Mouse (Mus musculus) embryonic facial prominence, embryonic 14.5 days (tissue): ENCODE results near the gene Chd5. TPM values are rescaled to one million over a fixed set of nuclear protein-coding genes. Genes with fewer than 3 reads are reported as not detected.

Source experiments
- ATAC-seq: fragments of 200-750 bp; cut with Nextera tagmentation; 2 replicates; pipeline ENCODE4 v1.8.0; 2017; ENCODE audit warnings: low read depth, moderate number of reproducible peaks, moderate TSS enrichment
- DNase-seq: peaks from one replicate; pipeline ENCODE4 v3.0.0-alpha.2; 2015; ENCODE audit warnings: low spot score
- H3K27ac ChIP-seq: fragments of 300-500 bp; sonication (generic); replicated peaks from 2 replicates; pipeline ENCODE4 v1.5.1; 2014; ENCODE audit warnings: low read depth, mild to moderate bottlenecking, low read length, moderate library complexity
- H3K27me3 ChIP-seq: fragments of 300-500 bp; sonication (generic); replicated peaks from 2 replicates; pipeline ENCODE4 v1.6.1; 2014; ENCODE audit warnings: low read length; ENCODE audit not compliant: control insufficient read depth, insufficient read depth
- H3K36me3 ChIP-seq: fragments of 300-500 bp; sonication (generic); 2 replicates; pipeline ENCODE4 v1.6.1; 2014; ENCODE audit warnings: low read length, mixed read lengths; ENCODE audit not compliant: control insufficient read depth, insufficient read depth
- H3K4me1 ChIP-seq: fragments of 300-500 bp; sonication (generic); 2 replicates; pipeline ENCODE4 v1.6.1; 2014; ENCODE audit warnings: antibody characterized with exemption, low read length; ENCODE audit not compliant: control insufficient read depth, insufficient read depth
- H3K4me2 ChIP-seq: fragments of 300-500 bp; sonication (generic); 2 replicates; pipeline ENCODE4 v1.6.1; 2014; ENCODE audit warnings: low read depth, mild to moderate bottlenecking, low read length, moderate library complexity, mixed read lengths
- H3K4me3 ChIP-seq: fragments of 300-500 bp; sonication (generic); 2 replicates; pipeline ENCODE4 v1.5.1; 2014; ENCODE audit warnings: low read depth, mild to moderate bottlenecking, low read length
- H3K9ac ChIP-seq: fragments of 300-500 bp; sonication (generic); 2 replicates; pipeline ENCODE4 v1.6.1; 2014; ENCODE audit warnings: low read depth, mild to moderate bottlenecking, low read length, moderate library complexity, mixed read lengths
- H3K9me3 ChIP-seq: fragments of 300-500 bp; sonication (generic); 2 replicates; pipeline ENCODE4 v1.6.1; 2016; ENCODE audit warnings: low read length; ENCODE audit not compliant: control insufficient read depth
- WGBS: fragments of 180-500 bp; shearing (Covaris S2); extraction: QIAGEN DNeasy Blood & Tissue Kit; methylation state at CpG from one replicate; pipeline ENCODE4 v1.1.7; 2014; 5-methylcytosine and 5-hydroxymethylcytosine counted together
- polyA plus RNA-seq: library from polyadenylated mRNA; unstranded; fragments of >200 nt; fragmentation: Nextera tagmentation; extraction: Ambion mirVana; gene quantifications from 2 replicates; pipeline ENCODE4 v1.2.1, GENCODE M21; 2014

The Chd5 gene
- polyA plus RNA-seq, 1 experiment from 2014 or later = 1.4 TPM

- Histone ChIP-seq H3K9me3 (no peaks in the 10 kb centered on the region), H3K27me3 (no peaks in the 10 kb centered on the region), H3K4me3 (peak within 1 kb of the TSS; percentile 99), H3K36me3 (peaks cover 34% of the 10 kb centered on the region), H3K27ac (peak within 1 kb of the TSS; percentile 77), H3K4me2 (peak within 1 kb of the TSS; percentile 82), H3K4me1 (peaks cover 12% of the 10 kb centered on the region), H3K9ac (peak within 1 kb of the TSS; percentile 98)
- DNase-seq = peak; percentile 99
- WGBS = 0% methylated on average over 30 of the region's 70 CpGs
- peak; percentile 98 for ATAC-seq
These were observed 12.7 kb upstream of the Chd5 start, which contains the start of gene Rpl22 for GRCm38 (mm10) chr4:152325574-152326411. Gene Rpl22 (plus strand): TSS chr4:152325742.

- 1% methylated on average over 11 of the region's 11 CpGs for WGBS
These were observed 11.9 kb upstream of the Chd5 start for GRCm38 (mm10) chr4:152326543-152326942.

GRCm38 (mm10) chr4:152328691-152329090 is 9.8 kb upstream of the Chd5 start:
- Histone ChIP-seq H3K27me3 (no peaks in the 10 kb centered on the region), H3K4me3 (no peak overlapping the region), H3K36me3 (peaks cover 60% of the 10 kb centered on the region), H3K9ac (no peak overlapping the region), H3K9me3 (no peaks in the 10 kb centered on the region), H3K4me2 (no peak overlapping the region), H3K4me1 (peaks cover 12% of the 10 kb centered on the region), H3K27ac (no peak overlapping the region)
- WGBS = 79% methylated on average over 6 of the region's 6 CpGs
- ATAC-seq (no peak), DNase-seq (no peak)

More at GRCm38 (mm10) chr4:152326543-152326942, 11.9 kb upstream of the Chd5 start:
- Histone ChIP-seq H3K27ac (peak overlapping the region; percentile 77; the same call in 1 of the 2 replicates), H3K4me2 (peak overlapping the region; percentile 82), H3K27me3 (no peaks in the 10 kb centered on the region), H3K9ac (peak overlapping the region; percentile 98), H3K4me3 (peak overlapping the region; percentile 99), H3K4me1 (peaks cover 12% of the 10 kb centered on the region), H3K36me3 (peaks cover 41% of the 10 kb centered on the region), H3K9me3 (no peaks in the 10 kb centered on the region)
- ATAC-seq = no peak
- no peak for DNase-seq

GRCm38 (mm10) chr4:152332952-152333351 is 5.5 kb upstream of the Chd5 start:
- WGBS = 56% methylated on average over 1 of the region's 2 CpGs
- H3K4me1 ChIP-seq = no peaks in the 10 kb centered on the region
- DNase-seq (peak; percentile 79), ATAC-seq (peak; percentile 73)
- H3K36me3 ChIP-seq = peaks cover 77% of the 10 kb centered on the region
- no peak overlapping the region for H3K4me2 ChIP-seq
- H3K27ac ChIP-seq = no peak overlapping the region
- no peak overlapping the region for H3K9ac ChIP-seq
- H3K9me3 ChIP-seq = no peaks in the 10 kb centered on the region
- H3K4me3 ChIP-seq = no peak overlapping the region
- peaks cover 14% of the 10 kb centered on the region; the same call in 1 of the 2 replicates for H3K27me3 ChIP-seq

- H3K4me1 ChIP-seq = no peaks in the 10 kb centered on the region
- DNase-seq (no peak), ATAC-seq (no peak)
- H3K4me3 ChIP-seq = no peak overlapping the region
- peaks cover 70% of the 10 kb centered on the region for H3K36me3 ChIP-seq
- H3K9ac ChIP-seq = no peak overlapping the region
- peaks cover 20% of the 10 kb centered on the region for H3K27me3 ChIP-seq
- no peaks in the 10 kb centered on the region for H3K9me3 ChIP-seq
- no peak overlapping the region for H3K4me2 ChIP-seq
- H3K27ac ChIP-seq = no peak overlapping the region
- WGBS = 91% methylated on average over 12 of the region's 12 CpGs
These were observed 4.9 kb upstream of the Chd5 start for GRCm38 (mm10) chr4:152333587-152333986.

- peaks cover 8% of the 10 kb centered on the region; the same call in 1 of the 2 replicates for H3K4me1 ChIP-seq
- H3K9ac ChIP-seq = no peak overlapping the region
- H3K4me2 ChIP-seq = no peak overlapping the region
- DNase-seq (no peak), ATAC-seq (no peak)
- no peak overlapping the region for H3K4me3 ChIP-seq
- no peaks in the 10 kb centered on the region for H3K9me3 ChIP-seq
- H3K27me3 ChIP-seq = peaks cover 43% of the 10 kb centered on the region
- no peak overlapping the region for H3K27ac ChIP-seq
- 26% methylated on average over 5 of the region's 6 CpGs for WGBS
- H3K36me3 ChIP-seq = peaks cover 32% of the 10 kb centered on the region
These were observed 679 bp upstream of the Chd5 start for GRCm38 (mm10) chr4:152337772-152338171.

GRCm38 (mm10) chr4:152339293-152339790 is 891 bp downstream of the Chd5 start:
- 9% methylated on average over 6 of the region's 26 CpGs for WGBS
- Histone ChIP-seq H3K9me3 (no peaks in the 10 kb centered on the region), H3K4me3 (peak overlapping the region; percentile 56), H3K4me2 (peak overlapping the region; percentile 100), H3K4me1 (peaks cover 8% of the 10 kb centered on the region; the same call in 1 of the 2 replicates), H3K9ac (peak overlapping the region; percentile 62), H3K27me3 (peaks cover 43% of the 10 kb centered on the region), H3K36me3 (peaks cover 16% of the 10 kb centered on the region), H3K27ac (no peak overlapping the region)
- no peak for DNase-seq
- ATAC-seq = no peak

GRCm38 (mm10) chr4:152340584-152341284 is 2.3 kb downstream of the Chd5 start:
- DNase-seq = no peak

More at GRCm38 (mm10) chr4:152340584-152341284, 2.3 kb downstream of the Chd5 start:
- ATAC-seq = no peak
- H3K4me2 ChIP-seq = no peak overlapping the region
- peaks cover 8% of the 10 kb centered on the region; the same call in 1 of the 2 replicates for H3K4me1 ChIP-seq
- no peak overlapping the region for H3K9ac ChIP-seq
- H3K4me3 ChIP-seq = no peak overlapping the region
- 55% methylated on average over 9 of the region's 15 CpGs for WGBS
- no peak overlapping the region for H3K27ac ChIP-seq
- peaks cover 43% of the 10 kb centered on the region for H3K27me3 ChIP-seq
- no peaks in the 10 kb centered on the region for H3K9me3 ChIP-seq
- peaks cover 2% of the 10 kb centered on the region; the same call in 1 of the 2 replicates for H3K36me3 ChIP-seq
